ENCODE assay signal across 8 mouse cellular contexts in genomic region chr7:44951960-44952359, GRCm38 (mm10). TPM values are rescaled to one million over a fixed set of nuclear protein-coding genes. Genes with fewer than 3 reads are reported as not detected.
DNase-seq lines count a peak whose midpoint lies in the region; ATAC-seq and TF ChIP-seq lines count a peak whose summit lies in the region.

No protein-coding gene starts in this region.

- no peak overlapping the region for H3K27ac ChIP-seq in CH12.LX (ENCODE audit: insufficient read depth, low read depth)
- no peak overlapping the region for H3K27ac ChIP-seq in forebrain, embryonic 11.5 days (ENCODE audit: low read depth, low read length)
- H3K27ac ChIP-seq in limb, embryonic 11.5 days (replicated peaks; ENCODE audit: low read depth, low read length): no peak overlapping the region
- no peak overlapping the region for H3K27ac ChIP-seq in midbrain, embryonic 11.5 days (ENCODE audit: low read depth, low read length)

- no peak for TF ChIP-seq CTCF in CH12.LX (conservative IDR thresholded peaks at IDR 0.05 in 1 of 2, IDR thresholded peaks at IDR 0.05 in 1 of 2; ENCODE audit: low read depth in 2 of 2, low read length in 2 of 2)

- DNase-seq in CH12.LX (ENCODE audit: extremely low read depth): peak; percentile 68
- peak; percentile 74 for DNase-seq in adrenal gland, adult 8-10 months
- peak; percentile 75 for DNase-seq in forebrain, embryonic 11.5 days (ENCODE audit: low spot score)
- peak; percentile 71 for DNase-seq in heart, postnatal 36 days
- DNase-seq in limb, embryonic 11.5 days (ENCODE audit: low spot score): peak; percentile 73
- no peak for DNase-seq in midbrain, embryonic 11.5 days (ENCODE audit: low spot score, missing footprints)
- peak; percentile 71 to 75 for DNase-seq in urinary bladder, postnatal 4 days (ENCODE audit: low spot score in 2 of 2)
- DNase-seq in layer of hippocampus, adult 18-20 months (ENCODE audit: low spot score in 2 of 2): no peak

- TF ChIP-seq RAD21 in CH12.LX (IDR thresholded peaks at IDR 0.05; ENCODE audit: low read depth, low read length): no peak

- dilution Hi-C loops in CH12.LX (cut with MboI; ENCODE audit: extremely low pct_ligation_motif_present, extremely low pct_unique_long_range_greater_than_20kb, low sequenced_read_pairs): no loop called here

- peak; percentile 55 for ATAC-seq in forebrain, embryonic 11.5 days (replicated peaks; ENCODE audit: low FRiP score)
- 0 out of 2 replicates have a peak, but pooled peaks have one; percentile 45 for ATAC-seq in limb, embryonic 11.5 days (ENCODE audit: insufficient number of reproducible peaks, low FRiP score, low TSS enrichment, low read depth)
- peak; percentile 56 for ATAC-seq in midbrain, embryonic 11.5 days (ENCODE audit: low FRiP score)

- TF ChIP-seq EP300 in CH12.LX (IDR thresholded peaks at IDR 0.05; ENCODE audit: low read length): no peak

- H3K4me2 ChIP-seq in CH12.LX (ENCODE audit: insufficient read depth, low read depth, poor library complexity, severe bottlenecking): peak overlapping the region; percentile 93
- peak overlapping the region; percentile 94 for H3K4me2 ChIP-seq in forebrain, embryonic 11.5 days (ENCODE audit: low read depth, low read length, severe bottlenecking)
- H3K4me2 ChIP-seq in limb, embryonic 11.5 days (ENCODE audit: low read depth, severe bottlenecking): peak overlapping the region; percentile 84
- H3K4me2 ChIP-seq in midbrain, embryonic 11.5 days: peak overlapping the region; percentile 82

- intact Hi-C loops in heart, postnatal 36 days (cut with DNase I): loop anchor here (1.0 kb wide), 1 partner anchor 22 kb away; no protein-coding TSS in a partner anchor

- H3K9ac ChIP-seq in CH12.LX (ENCODE audit: insufficient read depth, low read depth): peak overlapping the region; percentile 13; the same call in 1 of the 2 replicates
- peak overlapping the region; percentile 63; the same call in 1 of the 2 replicates for H3K9ac ChIP-seq in forebrain, embryonic 11.5 days (ENCODE audit: low read length)
- peak overlapping the region; percentile 58 for H3K9ac ChIP-seq in limb, embryonic 11.5 days (ENCODE audit: low read length)
- peak overlapping the region; percentile 72 for H3K9ac ChIP-seq in midbrain, embryonic 11.5 days (ENCODE audit: low read length)

- no peaks in the 10 kb centered on the region for H3K9me3 ChIP-seq in CH12.LX (replicated peaks; ENCODE audit: low read length)
- no peaks in the 10 kb centered on the region for H3K9me3 ChIP-seq in forebrain, embryonic 11.5 days (ENCODE audit: control insufficient read depth, low read length)
- no peaks in the 10 kb centered on the region for H3K9me3 ChIP-seq in limb, embryonic 11.5 days (ENCODE audit: control insufficient read depth, low read length)
- H3K9me3 ChIP-seq in midbrain, embryonic 11.5 days (ENCODE audit: control insufficient read depth, low read length): no peaks in the 10 kb centered on the region

- peak overlapping the region; percentile 23 to 47 (median 41) for H3K4me3 ChIP-seq in CH12.LX (replicated peaks in 1 of 3; ENCODE audit: low read depth in 2 of 3, low read length in 2 of 3, poor library complexity in 1 of 3)
- peak overlapping the region; percentile 41 for H3K4me3 ChIP-seq in forebrain, embryonic 11.5 days (ENCODE audit: low read depth, low read length)
- H3K4me3 ChIP-seq in limb, embryonic 11.5 days (ENCODE audit: low read depth, low read length): peak overlapping the region; percentile 41
- peak overlapping the region; percentile 41 for H3K4me3 ChIP-seq in midbrain, embryonic 11.5 days (ENCODE audit: low read depth, low read length)

- no peaks in the 10 kb centered on the region for H3K79me2 ChIP-seq in CH12.LX (replicated peaks; ENCODE audit: control insufficient read depth, extremely low read depth, insufficient read depth, poor library complexity, severe bottlenecking)

- no peak for TF ChIP-seq POLR2A in CH12.LX (IDR thresholded peaks at IDR 0.05; ENCODE audit: low read depth, low read length)

- peaks cover 3 to 16% of the 10 kb centered on the region in 2 experiments; a peak in 3 of 4 replicates for H3K4me1 ChIP-seq in CH12.LX (ENCODE audit: control insufficient read depth in 1 of 2, insufficient read depth in 2 of 2)
- H3K4me1 ChIP-seq in forebrain, embryonic 11.5 days (replicated peaks; ENCODE audit: control insufficient read depth, insufficient read depth, low read length): peaks cover 10% of the 10 kb centered on the region
- peaks cover 7% of the 10 kb centered on the region; the same call in 1 of the 2 replicates for H3K4me1 ChIP-seq in limb, embryonic 11.5 days (ENCODE audit: control insufficient read depth, insufficient read depth, low read length)
- H3K4me1 ChIP-seq in midbrain, embryonic 11.5 days (ENCODE audit: control insufficient read depth, insufficient read depth, low read length): peaks cover 6% of the 10 kb centered on the region; the same call in 1 of the 2 replicates

- H3K36me3 ChIP-seq in CH12.LX (replicated peaks in 1 of 2; ENCODE audit: control insufficient read depth in 1 of 2, insufficient read depth in 1 of 2, low read length in 1 of 2): peaks cover 0 to 5% of the 10 kb centered on the region in 2 experiments
- H3K36me3 ChIP-seq in forebrain, embryonic 11.5 days (ENCODE audit: control insufficient read depth, insufficient read depth, low read length): no peaks in the 10 kb centered on the region
- H3K36me3 ChIP-seq in limb, embryonic 11.5 days (ENCODE audit: control insufficient read depth, insufficient read depth, low read length): no peaks in the 10 kb centered on the region
- no peaks in the 10 kb centered on the region for H3K36me3 ChIP-seq in midbrain, embryonic 11.5 days (ENCODE audit: control insufficient read depth, insufficient read depth, low read length)

- WGBS in forebrain, embryonic 11.5 days: under 1% methylated on average over 10 of the region's 10 CpGs
- WGBS in limb, embryonic 11.5 days: under 1% methylated on average over 10 of the region's 10 CpGs
- under 1% methylated on average over 10 of the region's 10 CpGs for WGBS in midbrain, embryonic 11.5 days

- H3K27me3 ChIP-seq in CH12.LX (replicated peaks): peaks cover 46% of the 10 kb centered on the region
- peaks cover 13% of the 10 kb centered on the region for H3K27me3 ChIP-seq in forebrain, embryonic 11.5 days (ENCODE audit: control insufficient read depth, insufficient read depth, low read length)
- H3K27me3 ChIP-seq in limb, embryonic 11.5 days (ENCODE audit: control insufficient read depth, insufficient read depth, low read length): peaks cover 20% of the 10 kb centered on the region
- H3K27me3 ChIP-seq in midbrain, embryonic 11.5 days (ENCODE audit: control insufficient read depth, insufficient read depth, low read length): peaks cover 21% of the 10 kb centered on the region

- in situ Hi-C loops in CH12.LX (cut with MboI; ENCODE audit: low pct_ligation_motif_present, low pct_unique_long_range_greater_than_20kb, low sequenced_read_pairs): loop anchor here (10.0 kb wide), 2 partner anchors 97 to 207 kb away; partner anchors contain the start of genes Pnkp and Vrk3

RNA-seq across cellular contexts. Expression of gene Tsks, which starts 9.0 kb away (rescaled TPM):
- total RNA-seq in CH12.LX (2012; rRNA removed) (0.08 TPM in 1 of 2 replicates, not detected in the other), CH12.LX (2014; rRNA removed) (not detected in 2 replicates)
- not detected in 2 replicates for polyA plus RNA-seq in CH12.LX (2012; ENCODE audit: insufficient read length, low read depth)
- not detected for total RNA-seq in adrenal gland, adult 8-10 months (2022)
- polyA plus RNA-seq in forebrain, embryonic 11.5 days (2014; fragmentation: Nextera tagmentation; extraction: Ambion mirVana): 0.23 TPM in 1 of 2 replicates, not detected in the other
- not detected for total RNA-seq in heart, postnatal 36 days (2021)
- 0.13 TPM in 1 of 2 replicates, not detected in the other for polyA plus RNA-seq in limb, embryonic 11.5 days (2014; fragmentation: Nextera tagmentation; extraction: Ambion mirVana)
- polyA plus RNA-seq in midbrain, embryonic 11.5 days (2014; fragmentation: Nextera tagmentation; extraction: Ambion mirVana): 0.07 TPM in 1 of 2 replicates, not detected in the other
- 1 to 10 TPM in 1 of 2 experiments, under 1 TPM in 1; 0.79 to 1.2 TPM for total RNA-seq in layer of hippocampus, adult 18-20 months (2021)

RNA-seq across cellular contexts. Expression of gene Ap2a1, which starts 22.7 kb away (rescaled TPM):
- total RNA-seq in CH12.LX (2012; rRNA removed): 53.4 and 61.1 TPM in 2 replicates
- 35.7 and 38.5 TPM in 2 replicates for total RNA-seq in CH12.LX (2014; rRNA removed)
- 52.6 and 56.3 TPM in 2 replicates for polyA plus RNA-seq in CH12.LX (2012; ENCODE audit: insufficient read length, low read depth)
- 100 to 1,000 TPM in 3 of 4 experiments, 10 to 100 TPM in 1; 99.8 to 139 (median 118) TPM for total RNA-seq in adrenal gland, adult 8-10 months (2022)
- 88.8 and 93.4 TPM in 2 replicates for polyA plus RNA-seq in forebrain, embryonic 11.5 days (2014; fragmentation: Nextera tagmentation; extraction: Ambion mirVana)
- 10 to 100 TPM; 69.8 to 72.0 TPM for total RNA-seq in heart, postnatal 36 days (2021)
- polyA plus RNA-seq in limb, embryonic 11.5 days (2014; fragmentation: Nextera tagmentation; extraction: Ambion mirVana): 77.0 and 78.8 TPM in 2 replicates
- polyA plus RNA-seq in midbrain, embryonic 11.5 days (2014; fragmentation: Nextera tagmentation; extraction: Ambion mirVana): 68.0 and 74.8 TPM in 2 replicates
- 100 to 1,000 TPM; 288 to 294 TPM for total RNA-seq in layer of hippocampus, adult 18-20 months (2021)

RNA-seq across cellular contexts. Expression of gene Cpt1c, which starts 22.7 kb away (rescaled TPM):
- 3.6 and 4.5 TPM in 2 replicates for total RNA-seq in CH12.LX (2012; rRNA removed)
- 10.2 and 10.3 TPM in 2 replicates for total RNA-seq in CH12.LX (2014; rRNA removed)
- polyA plus RNA-seq in CH12.LX (2012; ENCODE audit: insufficient read length, low read depth): 10.4 and 12.7 TPM in 2 replicates
- 10 to 100 TPM; 13.7 to 28.4 (median 20.4) TPM for total RNA-seq in adrenal gland, adult 8-10 months (2022)
- 26.3 and 27.2 TPM in 2 replicates for polyA plus RNA-seq in forebrain, embryonic 11.5 days (2014; fragmentation: Nextera tagmentation; extraction: Ambion mirVana)
- total RNA-seq in heart, postnatal 36 days (2021): 1 to 10 TPM; 1.4 to 2.1 TPM
- 17.5 and 22.1 TPM in 2 replicates for polyA plus RNA-seq in limb, embryonic 11.5 days (2014; fragmentation: Nextera tagmentation; extraction: Ambion mirVana)
- polyA plus RNA-seq in midbrain, embryonic 11.5 days (2014; fragmentation: Nextera tagmentation; extraction: Ambion mirVana): 20.8 and 21.8 TPM in 2 replicates
- 100 to 1,000 TPM; 129 to 136 TPM for total RNA-seq in layer of hippocampus, adult 18-20 months (2021)

RNA-seq across cellular contexts. Expression of gene Prmt1, which starts 34.4 kb away (rescaled TPM):
- total RNA-seq in CH12.LX (2012; rRNA removed): 340 and 407 TPM in 2 replicates
- 220 and 231 TPM in 2 replicates for total RNA-seq in CH12.LX (2014; rRNA removed)
- 608 and 642 TPM in 2 replicates for polyA plus RNA-seq in CH12.LX (2012; ENCODE audit: insufficient read length, low read depth)
- 100 to 1,000 TPM; 221 to 296 (median 243) TPM for total RNA-seq in adrenal gland, adult 8-10 months (2022)
- 286 and 301 TPM in 2 replicates for polyA plus RNA-seq in forebrain, embryonic 11.5 days (2014; fragmentation: Nextera tagmentation; extraction: Ambion mirVana)
- total RNA-seq in heart, postnatal 36 days (2021): 100 to 1,000 TPM; 104 to 107 TPM
- 332 and 334 TPM in 2 replicates for polyA plus RNA-seq in limb, embryonic 11.5 days (2014; fragmentation: Nextera tagmentation; extraction: Ambion mirVana)
- polyA plus RNA-seq in midbrain, embryonic 11.5 days (2014; fragmentation: Nextera tagmentation; extraction: Ambion mirVana): 276 and 281 TPM in 2 replicates
- total RNA-seq in layer of hippocampus, adult 18-20 months (2021): 100 to 1,000 TPM; 172 to 183 TPM

RNA-seq across cellular contexts. Expression of gene Irf3, which starts 45.5 kb away (rescaled TPM):
- total RNA-seq in CH12.LX (2012; rRNA removed) (56.5 and 65.0 TPM in 2 replicates), CH12.LX (2014; rRNA removed) (33.5 and 39.0 TPM in 2 replicates)
- polyA plus RNA-seq in CH12.LX (2012; ENCODE audit: insufficient read length, low read depth): 79.7 and 87.7 TPM in 2 replicates
- total RNA-seq in adrenal gland, adult 8-10 months (2022): 100 to 1,000 TPM; 118 to 180 (median 144) TPM
- 75.3 and 86.0 TPM in 2 replicates for polyA plus RNA-seq in forebrain, embryonic 11.5 days (2014; fragmentation: Nextera tagmentation; extraction: Ambion mirVana)
- total RNA-seq in heart, postnatal 36 days (2021): 10 to 100 TPM; 27.3 to 31.7 TPM
- polyA plus RNA-seq in limb, embryonic 11.5 days (2014; fragmentation: Nextera tagmentation; extraction: Ambion mirVana): 73.9 and 83.5 TPM in 2 replicates
- 55.6 and 65.9 TPM in 2 replicates for polyA plus RNA-seq in midbrain, embryonic 11.5 days (2014; fragmentation: Nextera tagmentation; extraction: Ambion mirVana)
- 10 to 100 TPM; 41.5 to 43.7 TPM for total RNA-seq in layer of hippocampus, adult 18-20 months (2021)

Comparison
In these comparisons a context has a peak if more than half of its experiments do, and no peak if none do; other contexts are left out.
1. DNase-seq: peak in CH12.LX (single experiment), adrenal gland, adult 8-10 months (single experiment), forebrain, embryonic 11.5 days (single experiment), heart, postnatal 36 days (2 of 2), limb, embryonic 11.5 days (single experiment) and urinary bladder, postnatal 4 days (2 of 2); none in midbrain, embryonic 11.5 days (single experiment) and layer of hippocampus, adult 18-20 months (0 of 2).
2. H3K9ac ChIP-seq: peak in every context shown above with its lines; median percentile 72 in midbrain, embryonic 11.5 days; 63 in forebrain, embryonic 11.5 days; 58 in limb, embryonic 11.5 days; 13 in CH12.LX.
3. RNA of gene Cpt1c, which starts 22.7 kb away (total RNA-seq): 129 to 136 TPM in layer of hippocampus, adult 18-20 months; 13.7 to 28.4 TPM in adrenal gland, adult 8-10 months, 3.6 to 10.3 TPM in CH12.LX and 1.4 to 2.1 TPM in heart, postnatal 36 days; every median in the first group is over 4 times any median in the second.
4. Peak in every context shown above with its lines, with median percentiles within 50 percentile points of each other: H3K4me2 ChIP-seq, H3K4me3 ChIP-seq and ATAC-seq.